Mouse (Mus musculus): ENCODE measurements around the gene Slc9a9. TPM values are rescaled to one million over a fixed set of nuclear protein-coding genes. Genes with fewer than 3 reads are reported as not detected.

Slc9a9 gene
- polyA plus RNA-seq, 1 experiment from 2014 or later, result 4.8 TPM

DNA sequence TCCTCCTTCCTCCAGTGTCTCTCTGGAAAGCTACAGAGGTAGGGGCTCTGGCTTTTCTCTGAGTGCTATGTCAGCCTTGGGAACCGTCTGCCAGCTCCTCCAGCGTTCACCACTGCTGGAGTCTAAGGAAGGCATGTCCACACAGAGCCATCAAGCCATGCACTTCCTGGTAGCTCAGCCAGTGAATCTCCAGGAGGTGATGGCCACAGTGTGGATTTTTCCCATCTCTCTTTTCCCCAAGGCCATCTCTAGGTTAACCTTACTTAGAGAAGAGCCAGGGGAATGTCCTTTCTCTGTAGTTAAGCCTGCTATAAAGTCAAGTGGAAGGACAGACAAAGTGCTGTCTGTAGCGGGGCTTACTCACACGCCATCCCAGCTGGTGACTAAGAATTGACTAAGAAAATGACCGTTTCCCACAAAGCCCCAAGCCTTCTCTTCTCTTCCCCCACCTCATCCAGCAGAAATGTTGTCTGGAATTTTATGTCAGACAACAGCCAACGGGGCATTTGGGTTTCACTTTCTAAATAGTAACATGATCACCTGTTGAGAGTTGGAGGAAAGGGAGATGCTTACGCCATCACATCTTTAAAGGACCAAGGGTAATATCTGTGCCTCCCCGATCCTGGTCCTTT lies 523.3 kb downstream of the Slc9a9 start:
- Histone ChIP-seq H3K9me3 (no peaks in the 10 kb centered on the region), H3K27me3 (no peaks in the 10 kb centered on the region), H3K36me3 (no peaks in the 10 kb centered on the region), H3K4me1 (peaks cover 8% of the 10 kb centered on the region), H3K4me3 (no peak overlapping the region), H3K27ac (no peak overlapping the region), H3K4me2 (replicated peaks) (no peak overlapping the region), H3K9ac (no peak overlapping the region)
- WGBS, result 79% methylated on average over 8 of the region's 8 CpGs
- ATAC-seq (ENCODE audit: insufficient number of reproducible peaks, insufficient read depth, low FRiP score, low TSS enrichment), result no peak

DNA sequence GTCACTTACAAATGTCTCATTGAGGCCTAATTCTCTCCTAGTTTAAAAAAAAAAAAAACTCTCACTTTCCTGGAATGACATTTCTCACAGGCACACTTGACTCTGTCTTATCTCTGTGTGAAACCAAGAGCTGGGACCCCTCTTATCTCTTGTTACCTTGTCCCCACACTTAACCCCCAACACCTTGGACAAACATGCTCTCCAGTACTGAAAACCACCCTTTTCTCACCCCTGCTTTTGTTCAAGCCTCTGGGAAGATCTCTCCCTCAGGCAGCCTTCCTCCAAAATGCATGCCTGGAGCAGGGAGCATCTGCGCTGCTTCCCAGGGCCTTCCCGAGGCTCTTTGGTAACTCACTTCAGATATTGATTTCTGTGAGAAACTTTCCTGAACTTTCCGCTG lies 524.0 kb downstream of the Slc9a9 start:
- whole genome bisulfite sequencing, result 68% methylated on average over 3 of the region's 3 CpGs

DNA sequence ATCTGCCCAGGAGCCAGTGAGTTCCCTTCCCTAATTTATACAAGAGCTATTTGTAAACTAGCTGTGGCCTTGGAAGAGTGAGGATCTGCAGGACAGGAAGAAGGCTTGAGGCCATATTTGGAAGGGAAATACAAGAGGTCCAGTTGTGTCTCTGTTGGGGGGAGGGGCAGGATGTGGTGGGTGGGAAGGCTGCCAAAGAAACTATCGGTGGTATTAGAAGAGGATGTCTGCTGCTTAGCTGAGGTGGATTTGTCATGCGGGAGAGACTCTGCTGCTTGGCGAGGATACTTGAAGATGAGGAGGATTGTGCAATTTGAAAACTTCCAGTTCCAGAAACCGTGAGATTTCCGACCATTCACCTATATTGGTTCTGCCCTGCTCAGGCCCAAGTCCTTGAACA lies 524.4 kb downstream of the Slc9a9 start:
- H3K9me3 ChIP-seq, result no peaks in the 10 kb centered on the region
- ATAC-seq (ENCODE audit: insufficient number of reproducible peaks, insufficient read depth, low FRiP score, low TSS enrichment), result no peak
- no peaks in the 10 kb centered on the region for H3K27me3 ChIP-seq
- no peak overlapping the region for H3K4me3 ChIP-seq
- H3K27ac ChIP-seq, result no peak overlapping the region
- WGBS, result 53% methylated on average over 5 of the region's 5 CpGs
- H3K9ac ChIP-seq, result no peak overlapping the region
- no peaks in the 10 kb centered on the region for H3K36me3 ChIP-seq
- 0 out of 2 replicates have a peak, but pooled peaks cover 4% of the 10 kb centered on the region for H3K4me1 ChIP-seq
- H3K4me2 ChIP-seq (replicated peaks), result no peak overlapping the region

More for the DNA sequence above, 524.0 kb downstream of the Slc9a9 start:
- no peaks in the 10 kb centered on the region for H3K27me3 ChIP-seq
- H3K36me3 ChIP-seq, result no peaks in the 10 kb centered on the region
- no peak overlapping the region for H3K4me3 ChIP-seq
- H3K4me1 ChIP-seq, result peaks cover 6% of the 10 kb centered on the region
- H3K27ac ChIP-seq, result no peak overlapping the region
- H3K9me3 ChIP-seq, result no peaks in the 10 kb centered on the region
- H3K4me2 ChIP-seq (replicated peaks), result no peak overlapping the region
- H3K9ac ChIP-seq, result no peak overlapping the region
- no peak for ATAC-seq (ENCODE audit: insufficient number of reproducible peaks, insufficient read depth, low FRiP score, low TSS enrichment)

DNA sequence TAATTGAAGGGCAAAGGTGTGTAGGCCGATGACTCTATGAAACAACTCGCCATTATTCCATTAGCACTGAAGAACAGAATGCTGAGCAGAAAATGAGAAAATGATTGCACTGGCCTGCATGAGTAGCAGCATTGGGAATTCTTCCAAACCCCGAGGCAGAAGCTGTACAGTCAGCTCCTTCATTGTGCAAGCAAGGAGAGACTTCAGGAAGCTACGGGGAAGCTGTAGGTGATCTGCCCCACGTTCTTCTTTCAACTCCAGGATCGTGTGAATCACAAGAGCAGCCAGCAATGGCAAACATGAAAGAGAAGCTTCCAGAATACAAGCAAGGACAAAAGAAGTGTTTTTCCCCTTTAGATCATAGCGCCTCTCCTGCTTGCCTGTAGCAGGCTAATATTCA lies 538.0 kb downstream of the Slc9a9 start:
- H3K4me2 ChIP-seq (replicated peaks), result no peak overlapping the region
- ATAC-seq (ENCODE audit: insufficient number of reproducible peaks, insufficient read depth, low FRiP score, low TSS enrichment), result no peak
- no peaks in the 10 kb centered on the region for H3K9me3 ChIP-seq
- H3K27ac ChIP-seq, result no peak overlapping the region
- WGBS, result 68% methylated on average over 7 of the region's 7 CpGs
- no peak overlapping the region for H3K4me3 ChIP-seq
- H3K27me3 ChIP-seq, result no peaks in the 10 kb centered on the region
- no peaks in the 10 kb centered on the region for H3K4me1 ChIP-seq
- H3K9ac ChIP-seq, result no peak overlapping the region
- H3K36me3 ChIP-seq, result no peaks in the 10 kb centered on the region

DNA sequence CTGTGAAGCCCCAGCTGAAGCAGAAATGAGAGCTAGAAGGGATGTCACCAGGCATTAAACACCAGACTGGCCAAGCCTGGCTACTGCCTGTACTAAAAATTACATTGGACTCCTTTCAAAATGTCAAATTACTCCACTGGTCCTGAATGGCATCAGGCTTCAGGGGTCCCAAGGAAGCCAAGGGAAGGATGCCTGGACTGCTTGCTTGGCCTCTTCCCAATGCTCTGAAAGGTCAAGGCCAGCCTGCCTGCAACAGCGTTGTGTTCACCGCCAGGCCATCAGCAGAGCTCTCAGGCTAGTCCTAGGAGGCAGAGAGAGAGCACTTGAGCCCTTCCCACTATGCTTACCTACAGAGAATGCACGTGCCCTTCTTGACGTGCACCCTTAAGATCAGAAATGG lies 539.0 kb downstream of the Slc9a9 start:
- Histone ChIP-seq H3K27ac (no peak overlapping the region), H3K27me3 (no peaks in the 10 kb centered on the region), H3K4me2 (replicated peaks) (no peak overlapping the region), H3K4me3 (no peak overlapping the region), H3K9me3 (no peaks in the 10 kb centered on the region), H3K4me1 (no peaks in the 10 kb centered on the region), H3K36me3 (no peaks in the 10 kb centered on the region), H3K9ac (no peak overlapping the region)
- ATAC-seq (ENCODE audit: insufficient number of reproducible peaks, insufficient read depth, low FRiP score, low TSS enrichment), result no peak
- WGBS, result 84% methylated on average over 4 of the region's 4 CpGs

DNA sequence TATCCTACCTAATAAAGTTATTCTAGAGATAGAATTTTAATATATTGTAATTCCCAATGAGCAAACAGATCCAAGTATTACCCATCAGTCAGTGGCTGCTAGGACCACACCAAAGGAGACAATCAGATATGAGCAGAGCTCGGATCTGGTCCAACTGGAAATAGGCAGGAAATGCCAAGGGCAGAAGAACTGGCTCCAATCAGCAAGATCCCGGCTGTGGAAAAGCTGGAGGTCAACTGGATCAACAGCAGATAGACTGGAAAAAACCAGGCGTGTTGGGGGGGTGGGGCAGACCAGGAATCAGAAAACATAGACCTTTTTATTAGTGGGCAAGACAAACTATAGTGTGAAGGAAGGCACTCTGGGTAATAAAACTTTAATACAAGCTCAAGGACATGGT lies 550.3 kb downstream of the Slc9a9 start:
- Histone ChIP-seq H3K27ac (no peak overlapping the region), H3K27me3 (no peaks in the 10 kb centered on the region), H3K4me2 (replicated peaks) (no peak overlapping the region), H3K9ac (no peak overlapping the region), H3K4me3 (no peak overlapping the region), H3K9me3 (no peaks in the 10 kb centered on the region), H3K36me3 (no peaks in the 10 kb centered on the region), H3K4me1 (no peaks in the 10 kb centered on the region)
- WGBS, result 39% methylated on average over 3 of the region's 3 CpGs
- no peak for ATAC-seq (ENCODE audit: insufficient number of reproducible peaks, insufficient read depth, low FRiP score, low TSS enrichment)

DNA sequence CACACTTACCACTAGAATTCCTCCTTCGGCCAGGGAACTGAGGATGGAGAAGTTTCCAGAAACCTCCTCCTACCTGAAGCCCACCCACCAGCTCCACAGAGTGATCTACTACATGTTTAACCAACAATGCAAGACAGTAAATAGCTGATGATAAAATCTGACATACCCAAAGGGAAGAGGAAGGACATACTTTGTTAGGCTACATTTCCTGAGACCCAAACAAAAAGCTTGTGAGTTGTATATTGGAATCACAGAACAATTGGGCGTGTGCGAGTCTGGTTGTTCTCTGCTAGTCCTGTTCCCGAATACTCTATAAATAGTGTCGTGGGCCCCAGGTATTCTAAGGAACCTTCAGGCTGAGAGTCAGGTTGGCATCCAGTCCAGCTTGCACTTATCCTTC lies 551.6 kb downstream of the Slc9a9 start:
- H3K4me1 ChIP-seq, result no peaks in the 10 kb centered on the region
- no peak overlapping the region for H3K4me3 ChIP-seq
- H3K9me3 ChIP-seq, result no peaks in the 10 kb centered on the region
- H3K27ac ChIP-seq, result no peak overlapping the region
- H3K4me2 ChIP-seq (replicated peaks), result no peak overlapping the region
- 91% methylated on average over 5 of the region's 5 CpGs for WGBS
- ATAC-seq (ENCODE audit: insufficient number of reproducible peaks, insufficient read depth, low FRiP score, low TSS enrichment), result no peak
- H3K27me3 ChIP-seq, result no peaks in the 10 kb centered on the region
- no peaks in the 10 kb centered on the region for H3K36me3 ChIP-seq
- H3K9ac ChIP-seq, result no peak overlapping the region

DNA sequence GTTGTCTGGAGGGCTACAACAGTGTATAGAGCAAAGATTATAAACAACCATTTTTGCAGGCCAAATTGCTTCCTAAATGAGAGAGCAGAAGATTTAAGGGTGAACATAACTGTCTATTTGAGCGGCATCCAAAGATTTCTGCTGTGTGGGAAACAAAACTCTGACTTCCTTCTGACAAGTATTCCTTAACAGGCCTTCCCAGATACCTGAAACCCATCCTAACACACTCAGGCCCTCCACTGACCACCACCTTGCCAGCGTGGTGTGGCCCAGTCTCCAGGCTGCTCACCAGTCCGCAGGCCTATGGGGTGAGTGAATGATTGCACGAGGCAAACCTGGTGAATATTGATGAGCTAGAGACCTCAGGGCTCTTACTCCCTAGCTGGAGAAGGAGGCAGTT lies 557.3 kb downstream of the Slc9a9 start:
- Histone ChIP-seq H3K27ac (no peak overlapping the region), H3K9ac (no peak overlapping the region), H3K4me3 (no peak overlapping the region), H3K4me1 (no peaks in the 10 kb centered on the region), H3K9me3 (no peaks in the 10 kb centered on the region), H3K4me2 (replicated peaks) (no peak overlapping the region), H3K36me3 (no peaks in the 10 kb centered on the region), H3K27me3 (no peaks in the 10 kb centered on the region)
- no peak for ATAC-seq (ENCODE audit: insufficient number of reproducible peaks, insufficient read depth, low FRiP score, low TSS enrichment)
- WGBS, result 81% methylated on average over 4 of the region's 4 CpGs

DNA sequence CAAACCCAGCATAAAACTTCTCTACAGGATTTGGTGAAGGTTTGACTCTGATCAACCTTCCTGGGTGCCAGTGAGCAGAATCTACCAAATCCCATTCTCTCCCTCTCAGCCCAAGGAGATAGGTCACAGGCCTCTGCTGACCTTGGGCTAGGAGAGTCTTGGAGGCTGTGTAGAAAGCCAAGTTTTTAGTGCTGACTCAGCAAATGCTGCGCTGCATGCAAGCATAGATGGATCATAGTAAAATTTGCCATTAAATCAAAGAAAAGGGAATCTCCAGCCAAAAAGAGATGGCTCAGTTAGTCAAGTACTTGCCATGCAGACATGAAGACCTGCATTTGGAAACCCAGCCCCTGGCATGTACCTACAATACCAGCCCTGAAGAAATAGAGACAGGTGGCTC lies 558.4 kb downstream of the Slc9a9 start:
- no peaks in the 10 kb centered on the region for H3K9me3 ChIP-seq
- H3K27ac ChIP-seq, result no peak overlapping the region
- 94% methylated on average over 1 of the region's 1 CpGs for WGBS
- no peaks in the 10 kb centered on the region for H3K36me3 ChIP-seq
- no peak overlapping the region for H3K9ac ChIP-seq
- no peaks in the 10 kb centered on the region for H3K27me3 ChIP-seq
- H3K4me1 ChIP-seq, result no peaks in the 10 kb centered on the region
- no peak overlapping the region for H3K4me3 ChIP-seq
- H3K4me2 ChIP-seq (replicated peaks), result no peak overlapping the region
- ATAC-seq (ENCODE audit: insufficient number of reproducible peaks, insufficient read depth, low FRiP score, low TSS enrichment), result no peak

DNA sequence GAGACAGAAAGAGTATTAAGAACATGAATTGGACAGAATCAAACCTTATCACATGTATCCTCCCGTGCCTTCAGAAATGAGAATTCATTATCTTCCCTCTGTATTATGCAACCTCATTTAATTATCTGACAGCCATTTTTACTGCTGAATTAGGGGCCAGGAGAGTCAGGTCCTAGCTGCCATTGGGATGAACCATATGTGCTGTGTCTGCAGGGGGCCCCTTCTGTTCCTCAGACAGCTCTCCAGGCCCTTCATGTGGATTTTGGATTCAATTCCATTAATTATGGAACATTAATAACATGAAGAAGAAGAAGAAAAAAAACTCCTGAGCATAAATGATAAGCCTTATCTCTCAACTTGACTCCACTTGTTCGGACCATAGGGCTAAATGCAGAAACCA lies 559.4 kb downstream of the Slc9a9 start:
- Histone ChIP-seq H3K27me3 (no peaks in the 10 kb centered on the region), H3K36me3 (no peaks in the 10 kb centered on the region), H3K27ac (no peak overlapping the region), H3K4me3 (no peak overlapping the region), H3K4me2 (replicated peaks) (no peak overlapping the region), H3K4me1 (no peaks in the 10 kb centered on the region), H3K9me3 (no peaks in the 10 kb centered on the region), H3K9ac (no peak overlapping the region)
- no peak for ATAC-seq (ENCODE audit: insufficient number of reproducible peaks, insufficient read depth, low FRiP score, low TSS enrichment)
- 86% methylated on average over 2 of the region's 2 CpGs for WGBS

DNA sequence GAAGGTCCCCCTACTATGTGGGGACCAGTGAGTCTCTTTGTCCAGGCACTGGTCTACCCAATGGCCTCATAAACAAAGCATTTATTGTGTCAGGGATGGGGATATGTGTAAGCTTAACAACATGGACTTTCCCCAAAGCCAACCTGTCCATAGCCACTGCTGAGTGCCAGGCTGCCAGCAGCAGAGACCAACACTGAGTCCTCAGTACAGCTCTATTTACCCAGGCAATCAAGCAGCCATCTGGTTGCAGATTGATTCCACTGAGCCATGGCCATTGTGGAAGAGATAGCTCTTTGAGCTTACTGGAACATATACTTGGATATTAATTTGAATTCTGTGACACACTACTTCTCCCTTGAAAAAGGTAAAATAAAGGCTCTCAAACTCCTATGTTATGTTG lies 570.2 kb downstream of the Slc9a9 start:
- Histone ChIP-seq H3K27me3 (no peaks in the 10 kb centered on the region), H3K4me1 (no peaks in the 10 kb centered on the region), H3K9ac (no peak overlapping the region), H3K4me2 (replicated peaks) (no peak overlapping the region), H3K9me3 (no peaks in the 10 kb centered on the region), H3K36me3 (no peaks in the 10 kb centered on the region), H3K27ac (no peak overlapping the region), H3K4me3 (no peak overlapping the region)
- no peak for ATAC-seq (ENCODE audit: insufficient number of reproducible peaks, insufficient read depth, low FRiP score, low TSS enrichment)

DNA sequence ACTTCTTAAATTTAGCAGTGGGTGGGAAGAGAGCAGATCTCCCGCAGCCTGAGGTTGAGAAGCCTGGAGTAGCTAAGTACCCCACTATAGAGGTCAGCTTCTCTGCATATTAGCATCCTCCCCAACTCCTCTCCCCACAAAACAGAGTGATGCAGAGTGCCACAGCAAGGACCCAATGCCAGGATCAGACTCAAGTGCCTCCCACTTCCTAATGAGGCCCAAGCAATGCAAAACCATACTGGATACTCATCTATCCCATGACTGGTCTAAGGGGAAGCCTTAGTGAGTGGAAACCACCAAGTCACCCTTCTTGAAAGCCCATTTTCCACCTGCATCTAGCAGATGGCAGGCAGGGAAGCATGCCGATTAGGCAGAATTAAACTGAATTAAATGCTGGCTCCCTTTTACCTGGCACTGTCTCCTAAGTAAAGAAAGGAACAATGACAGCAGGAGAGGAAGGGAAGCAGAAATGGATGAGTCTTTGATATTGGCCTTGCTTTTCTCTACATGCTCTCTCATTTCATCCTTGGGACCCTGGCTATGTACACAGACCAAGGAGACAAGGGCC lies 573.0 kb downstream of the Slc9a9 start:
- Histone ChIP-seq H3K4me3 (no peak overlapping the region), H3K9me3 (no peaks in the 10 kb centered on the region), H3K27me3 (no peaks in the 10 kb centered on the region), H3K4me2 (replicated peaks) (no peak overlapping the region), H3K4me1 (no peaks in the 10 kb centered on the region), H3K9ac (no peak overlapping the region), H3K36me3 (no peaks in the 10 kb centered on the region), H3K27ac (no peak overlapping the region)
- no peak for ATAC-seq (ENCODE audit: insufficient number of reproducible peaks, insufficient read depth, low FRiP score, low TSS enrichment)
- WGBS, result 92% methylated on average over 2 of the region's 2 CpGs
